Mouse (Mus musculus) MEL (cell line): ENCODE data around the gene Fgfr1op2. TPM values are rescaled to one million over a fixed set of nuclear protein-coding genes. Genes with fewer than 3 reads are reported as not detected.
A peak's percentile ranks its signal among the peaks of the same experiment; 100 is the strongest.

Experiments
- DNase-seq: peaks from one replicate; pipeline ENCODE4 v3.0.0; 2011; ENCODE audit warnings: low read depth, low spot score
- H3K27ac ChIP-seq: 2 replicates; pipeline ENCODE4 v1.5.1; 2012; ENCODE audit warnings: low read depth, mild to moderate bottlenecking, control low read depth, low read length, moderate library complexity; ENCODE audit not compliant: control insufficient read depth
- H3K27me3 ChIP-seq, 2 experiments: fragments of 150-350 bp in 1 of 2; sonication (generic) in 1 of 2; 2 replicates each; pipeline ENCODE4 v1.6.1; 2012; ENCODE audit warnings: low read length in 2 of 2, mild to moderate bottlenecking in 2 of 2, improper control_type of control experiment in 1 of 2, moderate library complexity in 1 of 2; ENCODE audit not compliant: insufficient read depth in 2 of 2, control insufficient read depth in 1 of 2
- H3K36me3 ChIP-seq, 2 experiments: 2 replicates each; pipeline ENCODE4 v1.6.1; 2012 to 2014; ENCODE audit warnings: low read length in 2 of 2, improper control_type of control experiment in 1 of 2, inconsistent platforms in 1 of 2, mild to moderate bottlenecking in 1 of 2; ENCODE audit not compliant: insufficient read depth in 2 of 2, control insufficient read depth in 1 of 2
- H3K4me1 ChIP-seq, 2 experiments: fragments of 150-350 bp in 1 of 2; sonication (generic) in 1 of 2; 2 replicates each; pipeline ENCODE4 v1.6.1; 2012; ENCODE audit warnings: low read length in 2 of 2, improper control_type of control experiment in 1 of 2, mild to moderate bottlenecking in 1 of 2; ENCODE audit not compliant: insufficient read depth in 2 of 2, control insufficient read depth in 1 of 2
- H3K4me3 ChIP-seq, 2 experiments: fragments of 150-350 bp in 1 of 2; sonication (generic) in 1 of 2; 2 replicates each; pipeline ENCODE4 v1.5.1; 2012; ENCODE audit warnings: low read depth in 2 of 2, low read length in 2 of 2, mild to moderate bottlenecking in 2 of 2, moderate library complexity in 2 of 2, control low read depth in 1 of 2, improper control_type of control experiment in 1 of 2; ENCODE audit not compliant: control insufficient read depth in 1 of 2, insufficient read depth in 1 of 2
- H3K79me2 ChIP-seq: 2 replicates; pipeline ENCODE4 v1.6.1; 2012; ENCODE audit warnings: mild to moderate bottlenecking, low read length, moderate library complexity; ENCODE audit not compliant: control insufficient read depth, poor library complexity, insufficient read depth
- H3K9ac ChIP-seq: 2 replicates; pipeline ENCODE4 v1.6.1; 2012; ENCODE audit warnings: low read depth, mild to moderate bottlenecking, control low read depth, low read length, moderate library complexity; ENCODE audit not compliant: control insufficient read depth, poor library complexity, severe bottlenecking
- H3K9me3 ChIP-seq: fragments of 150-350 bp; sonication (generic); replicated peaks from 2 replicates; pipeline ENCODE4 v1.6.1; 2012; ENCODE audit warnings: mild to moderate bottlenecking, low read length, improper control_type of control experiment, moderate library complexity; ENCODE audit not compliant: insufficient read depth
- CHD2 ChIP-seq: IDR thresholded peaks from 2 replicates; pipeline ENCODE4 v1.6.1; 2011; ENCODE audit warnings: low read length, improper control_type of control experiment
- CTCF ChIP-seq, 3 experiments: IDR thresholded peaks in 2 of 3; conservative IDR thresholded peaks in 1 of 3; 2 replicates each; pipeline ENCODE4 v1.5.1; 2011 to 2012; ENCODE audit warnings: low read length in 3 of 3, low read depth in 2 of 3, mild to moderate bottlenecking in 2 of 3, improper control_type of control experiment in 1 of 3, inconsistent platforms in 1 of 3, mixed read lengths in 1 of 3, moderate library complexity in 1 of 3; ENCODE audit not compliant: control insufficient read depth in 1 of 3, insufficient read depth in 1 of 3, poor library complexity in 1 of 3, severe bottlenecking in 1 of 3
- E2F4 ChIP-seq: IDR thresholded peaks from 2 replicates; pipeline ENCODE4 v1.6.1; 2011; ENCODE audit warnings: low read depth, low read length, improper control_type of control experiment, borderline replicate concordance
- EP300 ChIP-seq, 2 experiments: IDR thresholded peaks; 2 replicates each; pipeline ENCODE4 v1.6.1; 2011; ENCODE audit warnings: improper control_type of control experiment in 2 of 2, low read length in 2 of 2, low read depth in 1 of 2, mild to moderate bottlenecking in 1 of 2
- ETS1 ChIP-seq: IDR thresholded peaks from 2 replicates; pipeline ENCODE4 v1.6.1; 2012; ENCODE audit warnings: low read depth, mild to moderate bottlenecking, inconsistent platforms, low read length, improper control_type of control experiment, moderate library complexity
- HCFC1 ChIP-seq: IDR thresholded peaks from 2 replicates; pipeline ENCODE4 v1.6.1; 2012; ENCODE audit warnings: low read depth, mild to moderate bottlenecking, inconsistent platforms, low read length, improper control_type of control experiment, moderate library complexity
- JUND ChIP-seq: IDR thresholded peaks from 2 replicates; pipeline ENCODE4 v1.6.1; 2011; ENCODE audit warnings: low read depth, mild to moderate bottlenecking, improper control_type of control experiment, low read length
- MAFK ChIP-seq: IDR thresholded peaks from 2 replicates; pipeline ENCODE4 v1.6.1; 2011; ENCODE audit warnings: low read depth, mild to moderate bottlenecking, low read length, improper control_type of control experiment, borderline replicate concordance
- MAX ChIP-seq: IDR thresholded peaks from 2 replicates; pipeline ENCODE4 v1.6.1; 2011; ENCODE audit warnings: low read length, improper control_type of control experiment
- MAZ ChIP-seq: IDR thresholded peaks from 2 replicates; pipeline ENCODE4 v1.6.1; 2012; ENCODE audit warnings: low read depth, mild to moderate bottlenecking, inconsistent platforms, low read length, improper control_type of control experiment
- NRF1 ChIP-seq: IDR thresholded peaks from 2 replicates; pipeline ENCODE4 v1.6.1; 2014; ENCODE audit warnings: low read depth, mild to moderate bottlenecking, inconsistent platforms, low read length, improper control_type of control experiment, moderate library complexity; ENCODE audit not compliant: poor library complexity, insufficient read depth, severe bottlenecking
- POLR2A ChIP-seq, 2 experiments: IDR thresholded peaks; 2 replicates each; pipeline ENCODE4 v1.6.1; 2011 to 2012; ENCODE audit warnings: low read length in 2 of 2, mild to moderate bottlenecking in 2 of 2, control low read depth in 1 of 2, improper control_type of control experiment in 1 of 2, low read depth in 1 of 2, moderate library complexity in 1 of 2; ENCODE audit not compliant: control insufficient read depth in 1 of 2, insufficient read depth in 1 of 2, poor library complexity in 1 of 2
- RCOR1 ChIP-seq: IDR thresholded peaks from 2 replicates; pipeline ENCODE4 v1.6.1; 2012; ENCODE audit warnings: low read depth, mild to moderate bottlenecking, inconsistent platforms, low read length, improper control_type of control experiment
- TCF12 ChIP-seq: IDR thresholded peaks from 2 replicates; pipeline ENCODE4 v1.6.1; 2014; ENCODE audit warnings: low read depth, mild to moderate bottlenecking, inconsistent platforms, low read length, improper control_type of control experiment, moderate library complexity
- UBTF ChIP-seq: IDR thresholded peaks from 2 replicates; pipeline ENCODE4 v1.6.1; 2012; ENCODE audit warnings: low read depth, mild to moderate bottlenecking, inconsistent platforms, low read length, improper control_type of control experiment, moderate library complexity, borderline replicate concordance; ENCODE audit not compliant: insufficient read depth
- USF1 ChIP-seq: IDR thresholded peaks from 2 replicates; pipeline ENCODE4 v1.6.1; 2014; ENCODE audit warnings: low read depth, mild to moderate bottlenecking, inconsistent platforms, low read length, improper control_type of control experiment, moderate library complexity
- ZC3H11A ChIP-seq: IDR thresholded peaks from 2 replicates; pipeline ENCODE4 v1.6.1; 2012; ENCODE audit warnings: low read depth, mild to moderate bottlenecking, inconsistent platforms, low read length, improper control_type of control experiment
- ZKSCAN1 ChIP-seq: IDR thresholded peaks from 2 replicates; pipeline ENCODE4 v1.6.1; 2012; ENCODE audit warnings: low read depth, mild to moderate bottlenecking, inconsistent platforms, low read length, improper control_type of control experiment, moderate library complexity
- ZMIZ1 ChIP-seq: IDR thresholded peaks from 2 replicates; pipeline ENCODE4 v1.6.1; 2012; ENCODE audit warnings: low read depth, mild to moderate bottlenecking, inconsistent platforms, low read length, improper control_type of control experiment, moderate library complexity
- ZNF384 ChIP-seq: IDR thresholded peaks from 2 replicates; pipeline ENCODE4 v1.6.1; 2012; ENCODE audit warnings: low read depth, mild to moderate bottlenecking, inconsistent platforms, low read length, improper control_type of control experiment
- polyA plus RNA-seq, 2 experiments: library from polyadenylated mRNA; stranded (reverse) in 1 of 2; unstranded in 1 of 2; fragments of >175 nt in 1 of 2; fragments of >200 nt in 1 of 2; gene quantifications; 2 replicates each; pipeline versions ENCODE4 v1.2.1 to v1.2.4; 2012; ENCODE audit warnings: low replicate concordance in 2 of 2, low read depth in 1 of 2; ENCODE audit not compliant: insufficient read length in 2 of 2, insufficient read depth in 1 of 2, missing spikeins in 1 of 2
- total RNA-seq: library from RNA; depleted of rRNA; stranded (reverse); fragments of 300-350 nt; gene quantifications from 2 replicates; pipeline ENCODE4 v1.2.3, GENCODE M21; 2012

Gene Fgfr1op2
- total and polyA plus RNA-seq, 3 experiments = 70.4 to 93.6 TPM; not detected in 1

- TF ChIP-seq HCFC1 = 0 out of 2 replicates have a peak, but pooled peaks have one; percentile 18
- no peak for TF ChIP-seq CTCF (IDR thresholded peaks at IDR 0.05 in 2 of 3, conservative IDR thresholded peaks at IDR 0.05 in 1 of 3; ENCODE audit: control insufficient read depth in 1 of 3, insufficient read depth in 1 of 3, low read depth in 2 of 3, low read length in 3 of 3, poor library complexity in 1 of 3, severe bottlenecking in 1 of 3)
- TF ChIP-seq ZNF384 = peak; percentile 70
- peaks cover 0 to 22% of the 10 kb centered on the region in 2 experiments; a peak in 2 of 4 replicates for H3K36me3 ChIP-seq
- peak overlapping the region; percentile 47 for H3K27ac ChIP-seq
- no peaks in the 10 kb centered on the region for H3K9me3 ChIP-seq
- DNase-seq = peak; percentile 56
- H3K27me3 ChIP-seq = no peaks in the 10 kb centered on the region
- peaks cover 12 to 30% of the 10 kb centered on the region in 2 experiments for H3K4me1 ChIP-seq
- H3K79me2 ChIP-seq = peaks cover 10% of the 10 kb centered on the region; the same call in 1 of the 2 replicates
- peak overlapping the region; percentile 44 for H3K9ac ChIP-seq
- H3K4me3 ChIP-seq = peak overlapping the region; percentile 46 to 48
These were observed 58.0 kb downstream of the Fgfr1op2 start for GRCm38 (mm10) chr6:146634759-146635606.

- no peak overlapping the region for H3K4me3 ChIP-seq
- H3K27me3 ChIP-seq = no peaks in the 10 kb centered on the region
- H3K9ac ChIP-seq = no peak overlapping the region
- no peak for DNase-seq
- H3K27ac ChIP-seq = no peak overlapping the region
- H3K79me2 ChIP-seq = peaks cover 10% of the 10 kb centered on the region; the same call in 1 of the 2 replicates
- H3K36me3 ChIP-seq = peaks cover 0 to 23% of the 10 kb centered on the region in 2 experiments; a peak in 2 of 4 replicates
- peaks cover 8 to 23% of the 10 kb centered on the region in 2 experiments for H3K4me1 ChIP-seq
- peak; percentile 64 for TF ChIP-seq ZNF384
- TF ChIP-seq UBTF = no peak
- H3K9me3 ChIP-seq = no peaks in the 10 kb centered on the region
These were observed 59.5 kb downstream of the Fgfr1op2 start for GRCm38 (mm10) chr6:146636482-146636881.

- H3K79me2 ChIP-seq = peaks cover 14% of the 10 kb centered on the region
- peaks cover 0 to 21% of the 10 kb centered on the region in 2 experiments; a peak in 2 of 4 replicates for H3K36me3 ChIP-seq
- peak; percentile 55 for DNase-seq
- H3K9ac ChIP-seq = no peak overlapping the region
- H3K9me3 ChIP-seq = no peaks in the 10 kb centered on the region
- H3K4me1 ChIP-seq = peaks cover 6 to 11% of the 10 kb centered on the region in 2 experiments
- H3K27ac ChIP-seq = no peak overlapping the region; the same call in none of the 2 replicates
- no peaks in the 10 kb centered on the region for H3K27me3 ChIP-seq
- H3K4me3 ChIP-seq = no peak overlapping the region
- TF ChIP-seq ZNF384 (no peak), RCOR1 (no peak), TCF12 (no peak), MAZ (no peak), E2F4 (no peak), MAX (no peak), USF1 (no peak), MAFK (no peak), ZKSCAN1 (no peak), NRF1 (no peak), CHD2 (no peak), POLR2A (IDR thresholded peaks at IDR 0.05; ENCODE audit: control insufficient read depth in 1 of 2, insufficient read depth in 1 of 2, low read depth in 1 of 2, low read length in 2 of 2, poor library complexity in 1 of 2) (peak in 1 of 2 experiments; percentile 36; a peak in 1 of 4 replicates), CTCF (IDR thresholded peaks at IDR 0.05 in 2 of 3, conservative IDR thresholded peaks at IDR 0.05 in 1 of 3; ENCODE audit: control insufficient read depth in 1 of 3, insufficient read depth in 1 of 3, low read depth in 2 of 3, low read length in 3 of 3, poor library complexity in 1 of 3, severe bottlenecking in 1 of 3) (no peak), EP300 (IDR thresholded peaks at IDR 0.05; ENCODE audit: low read depth in 1 of 2, low read length in 2 of 2) (no peak), UBTF (no peak), JUND (no peak), ETS1 (peak; percentile 65), ZMIZ1 (peak; percentile 94), ZC3H11A (no peak)
These were observed 63.3 kb downstream of the Fgfr1op2 start for GRCm38 (mm10) chr6:146640068-146640965.
